Mouse (Mus musculus) intestine, postnatal 0 days (tissue): ENCODE results near the gene BC147527. TPM values are rescaled to one million over a fixed set of nuclear protein-coding genes. Genes with fewer than 3 reads are reported as not detected.
"Not testable (repeated sequence)": the region's sequence is repeated elsewhere in the genome, so short reads cannot be mapped to it uniquely, and the experiment has no call there.

Experiments
- ATAC-seq: fragments of 200-750 bp; cut with Nextera tagmentation; 2 replicates; pipeline ENCODE4 v1.8.0; 2017; ENCODE audit warnings: mild to moderate bottlenecking, moderate TSS enrichment, moderate library complexity
- H3K27ac ChIP-seq: fragments of 300-500 bp; sonication (generic); 2 replicates; pipeline ENCODE4 v1.5.1; 2014; ENCODE audit warnings: mild to moderate bottlenecking, low read depth, low read length, moderate library complexity
- H3K27me3 ChIP-seq: fragments of 300-500 bp; sonication (generic); replicated peaks from 2 replicates; pipeline ENCODE4 v1.6.1; 2014; ENCODE audit warnings: low read length, mixed read lengths; ENCODE audit not compliant: control insufficient read depth, insufficient read depth
- H3K36me3 ChIP-seq: fragments of 300-500 bp; sonication (generic); 2 replicates; pipeline ENCODE4 v1.6.1; 2014; ENCODE audit warnings: mild to moderate bottlenecking, moderate library complexity; ENCODE audit not compliant: control insufficient read depth, insufficient read depth
- H3K4me1 ChIP-seq: fragments of 300-500 bp; sonication (generic); replicated peaks from 2 replicates; pipeline ENCODE4 v1.6.1; 2014; ENCODE audit warnings: antibody characterized with exemption, low read length, mixed read lengths; ENCODE audit not compliant: control insufficient read depth, insufficient read depth
- H3K4me2 ChIP-seq: fragments of 300-500 bp; sonication (generic); replicated peaks from 2 replicates; pipeline ENCODE4 v1.6.1; 2014; ENCODE audit warnings: low read depth, mild to moderate bottlenecking, moderate library complexity
- H3K4me3 ChIP-seq: fragments of 300-500 bp; sonication (generic); 2 replicates; pipeline ENCODE4 v1.5.1; 2014; ENCODE audit warnings: low read depth, low read length
- H3K9ac ChIP-seq: fragments of 300-500 bp; sonication (generic); 2 replicates; pipeline ENCODE4 v1.6.1; 2014; ENCODE audit warnings: mild to moderate bottlenecking, low read depth, low read length
- H3K9me3 ChIP-seq: fragments of 300-500 bp; sonication (generic); 2 replicates; pipeline ENCODE4 v1.6.1; 2016; ENCODE audit warnings: mixed run types; ENCODE audit not compliant: control insufficient read depth
- CTCF ChIP-seq: sonication (generic); IDR thresholded peaks from 2 replicates; pipeline ENCODE4 v1.5.1; 2016; ENCODE audit warnings: low read depth, mild to moderate bottlenecking, control low read depth, antibody characterized with exemption, moderate library complexity
- WGBS: fragments of 180-500 bp; shearing (Covaris S2); extraction: QIAGEN DNeasy Blood & Tissue Kit; methylation state at CpG from one replicate; pipeline ENCODE4 v1.1.7; 2014; 5-methylcytosine and 5-hydroxymethylcytosine counted together
- polyA plus RNA-seq: library from polyadenylated mRNA; unstranded; fragments of >200 nt; fragmentation: Nextera tagmentation; extraction: Ambion mirVana; gene quantifications from 2 replicates; pipeline ENCODE4 v1.2.1, GENCODE M21; 2015

BC147527 gene
- polyA plus RNA-seq, result 0.33 and 0.35 TPM in 2 replicates

- no peak within 1 kb of the TSS for H3K4me2 ChIP-seq
- TF ChIP-seq CTCF, result no peak
- H3K27ac ChIP-seq, result no peak within 1 kb of the TSS
- H3K36me3 ChIP-seq, result no peaks in the 10 kb centered on the region
- no peak for ATAC-seq
- H3K9ac ChIP-seq, result no peak within 1 kb of the TSS
- no peaks in the 10 kb centered on the region for H3K4me1 ChIP-seq
- no peaks in the 10 kb centered on the region for H3K9me3 ChIP-seq
- 48% methylated on average over 2 of the region's 2 CpGs for WGBS
- H3K27me3 ChIP-seq, result no peaks in the 10 kb centered on the region
- no peak within 1 kb of the TSS for H3K4me3 ChIP-seq
Observed at GRCm38 (mm10) chr13:120299991-120300442, at the start of gene BC147527. Gene BC147527 (plus strand): TSS chr13:120300392.

- H3K27ac ChIP-seq, ATAC-seq, H3K4me2 ChIP-seq, H3K9ac ChIP-seq, H3K4me1 ChIP-seq, H3K4me3 ChIP-seq, H3K27me3 ChIP-seq, H3K36me3 ChIP-seq, H3K9me3 ChIP-seq: not testable (repeated sequence)
- 91% methylated on average over 2 of the region's 3 CpGs for WGBS
Observed at GRCm38 (mm10) chr13:120251208-120251924, 48.8 kb upstream of the BC147527 start.

GRCm38 (mm10) chr13:120258817-120259658 lies 41.2 kb upstream of the BC147527 start:
- not testable (repeated sequence) for H3K4me2 ChIP-seq, H3K36me3 ChIP-seq, H3K9ac ChIP-seq, H3K27me3 ChIP-seq, H3K9me3 ChIP-seq, H3K4me3 ChIP-seq, H3K4me1 ChIP-seq, ATAC-seq, H3K27ac ChIP-seq
- 84% methylated on average over 3 of the region's 3 CpGs for WGBS

- not testable (repeated sequence) for H3K4me2 ChIP-seq, H3K36me3 ChIP-seq, H3K4me1 ChIP-seq, H3K27ac ChIP-seq, H3K4me3 ChIP-seq, H3K9ac ChIP-seq, H3K27me3 ChIP-seq, H3K9me3 ChIP-seq, ATAC-seq
- WGBS, result 54% methylated on average over 3 of the region's 3 CpGs
Observed at GRCm38 (mm10) chr13:120259718-120260117, 40.5 kb upstream of the BC147527 start.

- H3K27ac ChIP-seq, H3K9me3 ChIP-seq, ATAC-seq, H3K4me1 ChIP-seq, H3K9ac ChIP-seq, H3K36me3 ChIP-seq, H3K4me2 ChIP-seq, H3K4me3 ChIP-seq, H3K27me3 ChIP-seq: not testable (repeated sequence)
- 84% methylated on average over 2 of the region's 2 CpGs for WGBS
Observed at GRCm38 (mm10) chr13:120262870-120263269, 37.3 kb upstream of the BC147527 start, which contains the start of gene AF067061. Gene AF067061 (plus strand): TSS chr13:120263114.

- H3K27ac ChIP-seq, H3K36me3 ChIP-seq, H3K4me3 ChIP-seq, H3K27me3 ChIP-seq, H3K9me3 ChIP-seq, H3K4me1 ChIP-seq, ATAC-seq, H3K4me2 ChIP-seq, H3K9ac ChIP-seq: not testable (repeated sequence)
- 20% methylated on average over 2 of the region's 2 CpGs for WGBS
Observed at GRCm38 (mm10) chr13:120277837-120278236, 22.4 kb upstream of the BC147527 start.
